Mouse (Mus musculus): Measurements from ENCODE around the gene Cog2.

DNA sequence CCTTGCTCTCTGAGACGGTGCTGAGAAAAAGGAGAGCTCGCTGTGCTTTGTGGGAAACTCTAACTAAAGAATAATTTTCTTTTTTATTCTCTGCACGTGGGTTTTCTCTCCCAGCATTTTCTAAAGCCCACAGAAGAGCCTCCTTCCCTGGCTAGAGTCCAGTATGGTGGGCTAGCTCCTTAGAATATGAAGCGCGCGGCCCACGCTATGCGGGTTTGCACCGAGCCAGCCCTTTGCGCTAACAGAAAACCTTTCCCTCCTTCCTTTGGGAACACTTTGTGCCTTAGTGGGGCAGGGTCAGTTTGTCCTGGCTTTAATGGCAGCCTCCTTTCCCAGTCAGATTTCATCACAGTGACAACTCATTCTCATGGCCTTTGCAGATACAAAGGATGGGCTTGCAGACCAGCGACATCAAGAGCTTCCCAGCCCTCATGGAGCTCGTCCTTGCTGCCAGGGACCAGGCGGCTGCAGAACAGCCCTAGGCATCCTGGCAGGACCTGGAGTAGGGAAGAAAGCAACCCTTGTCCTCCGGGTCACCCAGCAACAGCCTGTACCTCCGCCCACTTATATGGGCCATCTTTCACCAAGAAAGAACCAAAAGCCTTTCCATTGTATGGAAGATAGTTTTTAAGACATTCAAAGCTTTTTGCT, 30.6 kb downstream of the Cog2 start:
- TF ChIP-seq CTCF (IDR thresholded peaks at IDR 0.05; ENCODE audit: low read depth) (no peak), EP300 (IDR thresholded peaks at IDR 0.05; ENCODE audit: low read depth) (no peak)

Measured in liver, postnatal 0 days (tissue).